Mouse (Mus musculus) Patski (cell line): ENCODE measurements around the gene Ifnar2. TPM values are rescaled to one million over a fixed set of nuclear protein-coding genes. Genes with fewer than 3 reads are reported as not detected.
A peak's percentile ranks its signal among the peaks of the same experiment; 100 is the strongest.

Experiments used
- ATAC-seq: fragments of 100-300 bp; one replicate; pipeline ENCODE4 v1.8.0; 2021
- CTCF ChIA-PET: fragments of 350-600 bp; sonication (Branson Sonifier 250); formaldehyde crosslinking; loops from one replicate; lab custom pipeline; 2022; ENCODE audit warnings: inconsistent platforms; lab: Charles Lee
- POLR2A ChIA-PET: fragments of 350-600 bp; sonication (Branson Sonifier 250); formaldehyde crosslinking; loops from one replicate; lab custom pipeline; 2022; ENCODE audit warnings: antibody characterized with exemption, inconsistent platforms; lab: Charles Lee
- DNase-seq: peaks from one replicate; pipeline ENCODE4 v3.0.0-alpha.2; 2011; ENCODE audit warnings: low read depth, low spot score
- H3K27me3 ChIP-seq: fragments of 371-371 bp; one replicate; pipeline ENCODE4 v1.5.1; 2021
- CTCF ChIP-seq: fragments of 100-300 bp; IDR thresholded peaks from one replicate; pipeline ENCODE4 v1.5.1; 2021
- in situ Hi-C: fragments of 300-500 bp; cut with MboI; formaldehyde crosslinking; loops from 3 replicates; pipeline ENCODE4 v1.11.1; 2018; ENCODE audit warnings: low pct_unique_long_range_greater_than_20kb, mixed read lengths
- polyA plus RNA-seq: library from polyadenylated mRNA; unstranded; gene quantifications from one replicate; pipeline ENCODE4 v1.2.3, GENCODE M21; 2021

Ifnar2 gene
- polyA plus RNA-seq, 1 experiment from 2014 or later: 97.8 TPM

DNA sequence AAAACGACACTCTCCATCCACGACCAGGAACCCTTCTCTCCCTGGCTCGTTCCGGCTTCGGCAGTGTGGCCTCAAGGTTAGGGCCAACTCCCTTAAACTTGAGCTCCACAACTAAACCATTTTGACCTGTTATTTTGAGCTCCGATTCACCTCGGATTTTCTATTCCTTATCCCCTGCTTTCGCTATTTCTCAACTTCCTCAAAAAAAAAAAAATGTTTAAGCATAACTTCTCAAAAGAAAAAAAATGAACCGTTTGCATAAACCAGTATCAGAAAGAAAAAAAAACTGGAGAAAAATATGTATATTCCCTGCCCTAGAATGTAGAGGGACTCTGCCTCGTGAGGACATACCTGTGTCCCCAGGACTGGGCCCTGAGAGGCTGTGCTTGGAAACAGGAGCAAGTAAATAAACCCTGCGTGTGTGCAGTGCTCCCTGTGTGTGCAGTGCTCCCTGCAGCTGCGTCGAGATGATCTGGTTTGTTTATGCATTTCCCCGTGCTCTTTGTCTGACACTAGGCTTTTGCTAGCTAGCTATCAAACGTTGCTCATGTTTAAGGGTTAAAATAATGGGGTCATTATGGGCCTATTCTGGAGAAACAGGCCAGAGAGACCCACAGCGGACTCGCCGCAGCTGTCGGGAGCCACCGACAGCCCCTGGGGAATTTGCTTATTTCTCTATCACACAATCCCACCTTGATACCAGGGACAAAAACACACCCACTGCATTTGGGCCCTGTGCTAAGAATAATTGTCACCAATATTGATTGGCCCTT is 24.9 kb upstream of the Ifnar2 start:
- DNase-seq: no peak
- TF ChIP-seq CTCF: no peak
- peaks cover 25% of the 10 kb centered on the region for H3K27me3 ChIP-seq
- ChIA-PET POLR2A (no interaction called here), CTCF (interaction anchor here (1.2 kb wide), 1 partner anchor 197 kb away, joined by 3 read pairs; no protein-coding TSS in a partner anchor)
- ATAC-seq: no peak
- in situ Hi-C loops: no loop called here

DNA sequence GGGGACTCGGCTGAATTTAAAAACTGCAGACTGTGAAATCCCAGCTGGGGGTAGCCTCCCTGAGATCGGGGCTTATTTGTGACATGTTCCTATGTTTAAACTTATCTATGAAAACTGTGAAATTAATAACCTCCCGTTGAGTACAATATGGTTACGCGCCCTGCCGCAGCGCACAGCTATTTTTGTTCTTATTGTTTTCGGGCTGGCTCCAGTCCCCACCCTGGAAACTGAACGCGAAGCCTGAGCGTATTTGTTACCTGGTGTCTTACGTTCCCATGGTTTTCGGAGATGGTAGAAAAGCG is 24.4 kb upstream of the Ifnar2 start:
- DNase-seq (no peak), ATAC-seq (no peak)
- POLR2A ChIA-PET: no interaction called here
- CTCF ChIA-PET: interaction anchor here (1.2 kb wide), 1 partner anchor 197 kb away, joined by 3 read pairs; no protein-coding TSS in a partner anchor
- in situ Hi-C loops: no loop called here
- no peak for TF ChIP-seq CTCF
- H3K27me3 ChIP-seq: peaks cover 25% of the 10 kb centered on the region

DNA sequence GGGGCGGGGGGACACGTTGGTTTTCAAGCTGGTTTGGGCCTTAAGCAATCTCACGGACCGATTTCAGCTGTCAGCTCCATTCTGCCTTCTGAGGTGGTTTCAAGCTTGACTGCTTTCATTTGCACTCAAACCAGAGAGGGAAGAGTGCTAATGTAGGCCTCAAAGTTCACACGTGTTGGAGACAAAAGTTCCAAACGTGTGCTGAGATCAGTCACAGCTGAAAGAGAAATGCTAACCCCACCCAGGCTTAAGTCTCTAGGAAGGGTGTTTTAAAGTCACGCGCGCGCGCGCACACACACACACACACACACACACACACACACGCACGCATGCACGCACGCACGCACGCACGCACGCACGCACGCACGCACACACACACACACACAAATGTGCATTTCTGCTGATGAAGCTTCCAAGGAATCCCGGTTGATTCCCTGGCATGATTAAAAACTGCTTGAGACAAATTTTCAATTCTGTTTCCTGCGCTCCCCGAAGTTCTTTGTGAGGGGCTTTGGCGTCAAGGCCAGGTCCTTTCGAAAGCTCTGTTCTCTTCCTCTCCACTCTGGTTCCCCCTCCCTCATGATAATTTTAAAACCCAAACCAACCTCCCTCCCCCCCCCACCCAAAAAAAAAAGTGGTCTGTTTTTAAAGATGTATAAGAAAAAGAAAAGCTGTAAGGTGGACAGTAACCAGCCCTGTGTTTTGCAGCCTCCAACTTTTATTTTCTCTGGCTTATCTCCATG is 23.8 kb upstream of the Ifnar2 start:
- ChIA-PET POLR2A (no interaction called here), CTCF (interaction anchor here (2.5 kb wide), 1 partner anchor 268 kb away, joined by 7 read pairs; no protein-coding TSS in a partner anchor)
- no peak for TF ChIP-seq CTCF
- no peak for ATAC-seq
- peaks cover 25% of the 10 kb centered on the region for H3K27me3 ChIP-seq
- in situ Hi-C loops: no loop called here
- DNase-seq: no peak

DNA sequence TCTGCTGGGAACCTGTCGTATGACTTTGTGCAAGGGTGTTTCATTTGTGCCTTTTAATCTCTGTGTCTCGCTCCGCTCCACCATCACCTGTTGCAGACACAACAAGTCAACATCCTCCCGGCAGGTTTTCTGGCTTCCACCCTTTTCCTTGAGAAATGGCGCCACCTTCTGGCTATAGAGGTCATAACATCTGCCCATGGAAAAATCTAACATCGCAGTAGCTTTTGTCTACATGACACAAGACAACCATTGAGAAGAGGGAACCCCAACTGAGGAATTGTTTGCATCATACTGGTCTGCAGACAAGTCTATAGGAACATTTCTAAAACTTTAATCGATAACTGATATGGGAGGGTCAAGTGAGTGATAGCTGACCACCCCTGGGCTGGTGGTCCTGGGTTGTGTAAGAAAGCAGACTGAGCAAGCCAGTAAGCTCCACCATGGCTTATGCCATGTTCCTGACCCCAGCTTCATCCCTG is 20.5 kb upstream of the Ifnar2 start:
- peaks cover 19% of the 10 kb centered on the region for H3K27me3 ChIP-seq
- POLR2A ChIA-PET: no interaction called here
- peak; percentile 66 for TF ChIP-seq CTCF
- in situ Hi-C loops: loop anchor here (5.0 kb wide), 1 partner anchor 270 kb away; no protein-coding TSS in a partner anchor
- DNase-seq: no peak
- ATAC-seq: peak; percentile 57
- CTCF ChIA-PET: interaction anchor here (0.8 to 1.9 kb wide), 5 partner anchors 8 to 405 kb away, joined by 3 to 13 read pairs (median 3); no protein-coding TSS in a partner anchor

DNA sequence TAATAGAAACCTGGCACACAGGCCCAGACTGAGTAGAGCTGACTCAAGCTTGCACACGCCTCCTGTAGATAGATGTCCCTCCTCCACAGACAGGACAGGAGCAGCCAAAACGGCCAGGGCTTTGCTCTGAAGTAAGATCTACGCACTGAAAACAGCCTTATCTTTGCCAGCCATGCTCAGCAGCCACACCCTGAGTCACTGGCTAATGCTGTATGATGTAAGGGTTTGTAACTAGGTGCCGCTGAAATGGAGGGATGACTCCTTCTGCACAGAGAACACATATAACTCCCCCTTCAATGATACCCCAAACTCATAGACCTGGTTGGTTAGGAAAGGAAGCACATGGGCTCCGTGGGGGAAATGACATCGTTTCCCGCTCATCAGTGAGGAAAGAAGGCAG is 19.8 kb upstream of the Ifnar2 start:
- ChIA-PET CTCF (interaction anchor here (0.8 to 1.9 kb wide), 5 partner anchors 8 to 406 kb away, joined by 3 to 13 read pairs (median 3); no protein-coding TSS in a partner anchor), POLR2A (no interaction called here)
- no peak for DNase-seq
- TF ChIP-seq CTCF: no peak
- in situ Hi-C loops: loop anchor here (5.0 kb wide), 1 partner anchor 270 kb away; no protein-coding TSS in a partner anchor
- ATAC-seq: no peak
- H3K27me3 ChIP-seq: peaks cover 19% of the 10 kb centered on the region

DNA sequence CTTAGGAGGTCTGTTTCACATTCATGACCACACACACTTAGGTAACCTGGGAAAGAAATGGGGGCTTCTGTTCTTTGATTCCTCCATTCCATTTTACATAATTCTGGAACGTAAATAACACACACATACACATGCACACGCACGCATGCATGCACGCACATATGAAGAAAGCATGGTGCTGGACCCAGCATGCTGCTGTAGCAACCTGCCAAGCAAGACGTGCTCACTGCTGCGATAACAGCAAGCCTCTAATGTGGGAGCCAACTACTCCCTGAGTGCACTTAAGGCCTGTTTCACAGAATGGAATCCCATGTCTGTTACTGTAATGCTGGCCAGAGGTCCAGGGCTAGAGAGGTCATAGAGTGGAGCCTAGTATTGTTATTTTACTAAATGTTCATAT is 19.4 kb upstream of the Ifnar2 start:
- TF ChIP-seq CTCF: no peak
- peaks cover 15% of the 10 kb centered on the region for H3K27me3 ChIP-seq
- in situ Hi-C loops: loop anchor here (5.0 kb wide), 1 partner anchor 271 kb away; no protein-coding TSS in a partner anchor
- ATAC-seq (no peak), DNase-seq (no peak)
- ChIA-PET POLR2A (no interaction called here), CTCF (interaction anchor here (0.9 to 1.9 kb wide), 4 partner anchors 7 to 406 kb away, joined by 3 to 13 read pairs (median 3); no protein-coding TSS in a partner anchor)

DNA sequence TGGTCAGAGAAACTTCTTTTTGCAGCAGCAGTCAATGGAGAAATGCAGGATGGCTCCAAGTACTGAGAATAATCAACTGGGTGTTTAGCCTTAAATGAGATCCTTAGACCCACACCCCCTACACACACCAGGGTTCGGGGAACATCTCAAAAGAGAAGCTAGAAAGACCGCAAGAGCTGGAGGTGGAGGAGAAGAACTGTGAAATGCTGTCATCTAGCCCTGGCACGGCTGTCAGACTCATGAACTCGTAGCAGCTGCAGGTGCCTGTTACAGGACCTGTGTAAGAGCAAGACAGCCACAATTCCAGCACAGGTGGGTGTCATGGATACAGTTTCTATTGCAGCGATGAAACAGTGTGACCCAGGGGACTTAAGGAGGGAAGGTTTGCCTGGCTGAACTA is 18.9 kb upstream of the Ifnar2 start:
- in situ Hi-C loops: loop anchor here (5.0 kb wide), 1 partner anchor 271 kb away; no protein-coding TSS in a partner anchor
- TF ChIP-seq CTCF: no peak
- CTCF ChIA-PET: no interaction called here
- ATAC-seq (no peak), DNase-seq (no peak)
- H3K27me3 ChIP-seq: peaks cover 14% of the 10 kb centered on the region
- POLR2A ChIA-PET: interaction anchor here (0.6 kb wide), 1 partner anchor 171 kb away, joined by 4 read pairs; no protein-coding TSS in a partner anchor

DNA sequence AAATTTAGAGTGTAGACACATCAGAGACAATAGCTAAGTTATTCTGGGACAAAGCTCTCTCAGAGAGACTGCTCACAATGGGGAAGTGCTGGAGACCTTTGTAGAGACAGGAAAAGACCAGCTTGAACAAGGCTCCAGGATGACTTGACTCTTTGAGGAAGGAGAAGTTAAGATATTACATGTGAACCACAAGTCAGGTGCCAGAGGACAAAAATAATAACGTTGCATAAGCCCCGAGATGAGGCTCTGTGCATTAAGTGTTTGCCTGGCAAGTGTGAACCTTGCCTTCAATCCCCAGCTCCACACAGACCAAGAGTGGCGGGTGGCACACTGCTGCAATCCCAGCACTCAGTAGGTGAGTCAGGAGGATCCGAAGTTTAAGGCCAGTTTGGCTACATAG is 18.0 kb upstream of the Ifnar2 start:
- in situ Hi-C loops: loop anchor here (5.0 kb wide), 1 partner anchor 272 kb away; no protein-coding TSS in a partner anchor
- ATAC-seq (no peak), DNase-seq (no peak)
- ChIA-PET POLR2A (interaction anchor here (0.5 kb wide), 1 partner anchor 624 kb away, joined by 3 read pairs; no protein-coding TSS in a partner anchor), CTCF (no interaction called here)
- TF ChIP-seq CTCF: no peak
- H3K27me3 ChIP-seq: peaks cover 12% of the 10 kb centered on the region

DNA sequence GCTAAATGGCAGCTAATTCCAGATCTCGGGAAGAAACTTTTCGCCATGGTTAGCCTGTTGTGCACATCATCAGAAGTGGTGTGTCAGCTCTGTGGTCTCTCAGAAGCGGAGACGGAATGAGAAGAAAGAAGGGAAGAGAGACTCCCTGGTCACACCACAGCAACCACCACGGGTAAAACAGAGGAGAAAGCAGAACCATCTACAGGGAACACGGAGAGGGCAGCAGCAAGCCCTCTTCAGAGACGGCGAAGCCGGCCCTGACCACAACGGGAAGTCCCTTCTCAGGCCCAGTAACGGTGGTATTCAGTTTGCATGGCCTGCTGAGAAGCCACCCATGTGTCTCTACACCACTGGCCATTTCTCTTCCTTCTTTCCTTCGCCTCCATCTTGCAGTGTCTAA is 17.4 kb upstream of the Ifnar2 start:
- in situ Hi-C loops: no loop called here
- peaks cover 11% of the 10 kb centered on the region for H3K27me3 ChIP-seq
- ChIA-PET CTCF (no interaction called here), POLR2A (no interaction called here)
- ATAC-seq: no peak
- DNase-seq: no peak
- TF ChIP-seq CTCF: no peak

DNA sequence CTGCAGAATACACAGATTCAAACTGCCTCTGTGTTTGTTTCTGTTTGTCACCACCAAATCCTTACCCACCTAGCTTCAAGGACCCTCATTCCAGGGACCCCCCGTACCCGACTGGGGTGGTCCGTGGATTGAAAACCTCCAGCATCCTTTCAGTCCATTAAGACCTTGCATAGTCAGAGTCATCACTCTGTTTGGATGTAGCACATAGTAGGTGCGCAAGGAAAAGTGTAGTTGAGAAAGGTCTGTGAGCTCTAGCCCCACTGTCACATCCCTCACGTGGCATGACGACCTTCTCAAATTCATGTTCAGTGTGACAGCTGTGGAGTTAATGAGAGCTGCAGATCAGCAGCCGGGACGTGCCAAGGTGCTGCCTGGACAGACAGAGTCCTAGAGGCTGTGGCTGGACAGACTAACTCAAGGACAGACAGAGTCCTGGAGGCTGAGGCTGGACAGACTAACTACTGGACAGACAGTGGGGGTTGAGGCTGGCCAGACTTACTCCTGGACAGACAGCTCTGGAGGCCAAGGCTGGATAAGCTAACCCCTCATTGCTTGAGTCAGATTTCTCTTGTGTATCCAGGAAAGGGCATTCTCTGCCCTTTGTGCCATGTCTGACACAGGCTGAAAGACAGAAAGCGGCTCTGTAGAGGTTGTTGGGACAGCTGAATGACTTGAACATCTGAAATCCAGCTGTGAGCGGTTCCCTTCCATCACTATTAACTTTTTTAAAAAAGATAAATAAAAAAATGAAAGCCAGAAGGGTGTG is 15.6 kb upstream of the Ifnar2 start:
- ATAC-seq (no peak), DNase-seq (no peak)
- ChIA-PET CTCF (no interaction called here), POLR2A (interaction anchor here (0.6 kb wide), 1 partner anchor 139 kb away, joined by 4 read pairs; no protein-coding TSS in a partner anchor)
- in situ Hi-C loops: no loop called here
- TF ChIP-seq CTCF: no peak
- H3K27me3 ChIP-seq: no peaks in the 10 kb centered on the region
